Mouse (Mus musculus) gastrocnemius, postnatal 25 days (tissue): ENCODE measurements around the gene 2010005H15Rik. TPM values are rescaled to one million over a fixed set of nuclear protein-coding genes. Genes with fewer than 3 reads are reported as not detected.
"Not testable (repeated sequence)": the region's sequence is repeated elsewhere in the genome, so short reads cannot be mapped to it uniquely, and the experiment has no call there.

Experiments
- DNase-seq: peaks from one replicate; pipeline ENCODE4 v3.0.0; 2022
- long read RNA-seq, 2 experiments: library from polyadenylated mRNA; stranded (forward); transcript quantifications; one replicate each; pipeline ENCODE4 v2.0.0; 2021
- total RNA-seq, 2 experiments: library from RNA; stranded (reverse); gene quantifications; 1 replicate in 1 of 2; 2 replicates in 1 of 2; pipeline ENCODE4 v1.2.3; 2021

2010005H15Rik gene
- total RNA-seq = not detected
- long read RNA-seq, experiment 1 = 0 reads
- long read RNA-seq, experiment 2 = 0 reads

DNA sequence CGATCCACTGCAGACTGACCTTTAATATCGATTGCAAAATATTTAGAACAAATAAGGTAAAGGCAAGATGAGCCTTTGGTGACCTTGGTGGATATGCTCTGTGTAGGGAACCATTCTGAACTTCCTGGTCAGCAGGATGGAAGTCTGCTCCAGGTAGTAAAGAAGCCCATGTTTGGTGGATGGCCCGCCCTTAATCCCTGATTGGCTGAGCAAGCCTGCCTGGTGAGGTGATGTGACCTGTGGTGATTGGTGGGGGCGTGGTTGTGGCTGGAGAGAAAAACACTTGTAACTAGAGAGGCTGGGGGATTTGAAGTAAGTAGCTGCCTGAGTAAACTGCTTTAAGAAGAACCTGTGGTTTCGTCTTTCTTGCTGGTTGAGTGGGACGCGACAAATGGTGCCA is at the start of gene 2010005H15Rik:
Gene 2010005H15Rik, plus strand, starts transcription at position 301 of the 400 bp plus-strand sequence.
- DNase-seq = not testable (repeated sequence)

DNA sequence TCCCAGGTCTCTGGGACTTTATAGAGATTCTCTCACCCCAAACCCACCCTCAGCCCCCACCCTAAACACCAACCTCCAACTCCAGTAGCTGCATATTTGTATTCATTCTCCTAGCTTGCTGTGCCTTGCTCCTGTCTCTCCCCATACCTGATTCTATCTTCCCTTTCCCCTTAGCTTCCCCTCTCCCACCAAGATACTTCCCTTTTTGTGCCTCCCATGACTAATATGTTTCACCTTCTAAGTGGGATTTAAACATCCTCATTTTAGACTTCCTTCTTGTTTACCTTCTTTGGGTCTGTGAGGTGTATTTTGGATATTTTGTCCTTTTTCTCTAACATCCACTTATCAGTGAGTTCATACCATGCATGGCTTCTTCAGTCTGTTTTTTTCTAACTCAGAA is 45.2 kb upstream of the 2010005H15Rik start:
- DNase-seq = no peak

DNA sequence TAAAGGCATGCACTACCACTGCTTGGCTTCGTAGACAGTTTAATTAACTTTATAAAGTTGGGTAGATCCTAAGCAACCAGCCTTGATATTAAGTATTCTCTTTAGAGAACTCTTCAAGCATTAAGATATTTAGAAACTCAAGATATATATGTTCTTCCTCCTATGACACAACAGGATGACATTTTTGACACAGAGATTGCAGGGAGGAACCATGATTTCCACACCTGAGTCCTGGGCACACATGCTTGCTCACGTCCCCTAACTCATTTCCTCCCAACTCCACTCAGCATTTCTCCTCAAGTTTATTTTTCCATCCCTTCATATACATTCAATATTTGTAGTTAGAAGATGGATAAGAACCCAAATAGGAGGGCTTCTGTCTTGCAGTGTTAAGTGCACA is 41.4 kb upstream of the 2010005H15Rik start:
- DNase-seq = no peak

DNA sequence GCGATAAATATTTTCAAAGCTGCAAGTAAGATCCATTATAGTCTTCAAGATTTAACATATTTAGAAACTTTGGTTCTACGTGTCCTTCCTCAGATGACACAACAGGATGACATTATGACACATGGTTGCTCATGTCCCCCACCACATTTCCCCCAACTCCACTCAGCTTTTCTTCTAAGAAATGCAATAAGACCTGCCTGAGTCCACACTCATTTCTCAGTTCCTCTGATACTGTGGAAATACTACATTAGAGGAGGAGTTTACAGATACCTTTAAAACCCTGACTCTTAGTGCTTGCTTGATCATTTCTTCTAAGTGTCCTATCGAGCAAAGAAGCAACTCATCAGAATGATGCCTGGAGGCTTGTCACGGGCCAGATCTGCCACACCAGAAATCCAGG is 37.4 kb upstream of the 2010005H15Rik start, which contains the start of gene Gm5483:
Gene Gm5483, plus strand, starts transcription at position 301 of the 400 bp plus-strand sequence.
- DNase-seq = not testable (repeated sequence)

DNA sequence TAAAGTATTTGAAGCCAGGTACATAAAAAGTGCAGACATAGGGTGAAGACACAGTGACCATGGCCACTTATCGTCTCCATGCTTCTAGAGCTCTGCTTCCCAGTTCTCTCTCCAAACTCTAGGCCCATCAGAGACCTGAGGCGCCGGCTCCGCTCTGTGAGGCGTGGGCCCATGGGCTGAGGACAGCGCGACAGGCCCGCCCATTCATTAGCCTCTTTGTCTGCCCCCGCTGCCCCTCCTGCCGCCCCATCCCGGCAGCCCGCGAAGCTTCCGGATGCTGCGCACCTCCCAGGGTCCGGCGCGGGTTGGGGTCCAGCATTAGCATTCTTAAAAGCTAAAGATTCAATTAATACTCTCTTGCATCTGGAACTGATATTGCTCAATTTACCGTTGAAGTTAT is 22.0 kb upstream of the 2010005H15Rik start:
- DNase-seq = no peak

DNA sequence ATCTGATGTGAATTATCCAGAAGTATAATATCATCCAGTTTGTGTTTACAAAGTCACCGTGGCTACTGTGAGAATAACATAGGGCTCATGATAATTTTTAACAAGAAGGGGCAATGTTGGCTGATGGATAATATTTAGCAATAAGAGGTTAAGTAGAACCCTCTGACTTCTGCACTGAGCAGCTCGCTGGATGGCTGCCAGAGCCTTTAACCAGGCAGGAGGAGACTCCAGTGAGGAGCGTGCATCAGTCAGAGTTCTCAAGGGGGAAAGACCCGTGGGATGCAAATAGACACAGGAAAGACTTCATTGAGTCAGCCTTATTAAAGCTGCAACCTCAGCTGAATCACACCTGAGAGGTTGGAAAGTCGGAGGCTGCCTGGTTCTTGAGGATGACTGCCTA is 17.4 kb upstream of the 2010005H15Rik start:
- no peak for DNase-seq

DNA sequence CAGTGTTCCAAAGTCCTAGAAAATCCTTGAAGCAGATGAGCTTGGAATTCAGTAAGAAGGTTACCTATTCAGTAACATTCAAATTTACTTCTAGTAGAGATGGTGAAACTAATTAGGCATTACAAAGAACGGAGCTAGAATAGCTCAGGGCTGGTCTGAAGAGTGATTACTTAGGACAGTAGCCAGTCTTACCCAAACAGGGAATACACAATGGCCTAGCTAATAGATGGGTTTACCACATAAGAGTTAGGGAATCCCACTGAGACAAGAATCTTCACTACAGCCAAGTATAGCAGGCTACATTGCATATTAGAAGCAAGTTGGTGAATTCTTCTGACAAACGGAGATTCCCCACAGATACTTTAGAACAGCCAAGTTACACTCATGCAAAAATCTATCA is 15.6 kb upstream of the 2010005H15Rik start:
- not testable (repeated sequence) for DNase-seq

DNA sequence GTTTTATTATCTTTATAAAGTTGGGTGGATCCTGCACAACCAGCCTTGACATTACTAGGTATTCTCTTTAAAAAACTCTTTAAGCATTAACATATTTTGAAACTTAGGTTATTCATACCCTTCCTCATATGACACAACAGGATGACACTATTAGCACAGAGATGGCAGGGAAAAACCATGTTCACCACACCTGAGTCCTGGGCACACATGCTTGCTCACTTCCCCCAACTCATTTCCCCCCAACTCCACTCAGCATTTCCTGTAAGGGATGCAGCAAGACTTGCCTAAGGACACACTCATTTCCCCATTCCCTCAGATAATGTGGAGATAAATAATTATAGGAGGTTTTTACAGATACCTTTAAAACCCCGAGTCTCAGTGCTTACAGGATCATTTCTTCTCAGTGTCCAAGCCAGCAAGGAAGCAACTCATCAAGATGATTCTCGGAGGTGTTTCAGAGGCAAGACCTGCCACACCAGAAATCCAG is 11.3 kb upstream of the 2010005H15Rik start, which contains the start of gene Gm5416:
Gene Gm5416, plus strand, starts transcription at position 437 of the 487 bp plus-strand sequence.
- DNase-seq = no peak

DNA sequence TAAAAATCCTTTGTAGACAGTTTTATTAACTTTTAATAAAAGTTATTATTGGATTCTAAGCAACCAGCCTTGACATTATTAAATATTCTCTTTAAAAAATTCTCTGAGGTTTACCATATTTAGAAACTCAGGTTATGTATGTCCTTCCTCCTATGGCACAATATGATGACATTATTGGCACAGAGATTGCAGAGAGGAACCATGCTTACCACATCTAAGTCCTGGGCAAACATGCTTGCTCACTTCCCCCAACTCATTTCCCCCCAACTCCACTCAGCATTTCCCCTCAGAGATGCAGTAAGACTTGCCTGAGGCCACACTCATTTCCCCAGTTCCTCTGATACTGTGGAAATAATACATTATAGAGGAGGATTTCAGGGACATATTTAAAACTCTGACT is 39.3 kb downstream of the 2010005H15Rik start:
- DNase-seq = not testable (repeated sequence)

DNA sequence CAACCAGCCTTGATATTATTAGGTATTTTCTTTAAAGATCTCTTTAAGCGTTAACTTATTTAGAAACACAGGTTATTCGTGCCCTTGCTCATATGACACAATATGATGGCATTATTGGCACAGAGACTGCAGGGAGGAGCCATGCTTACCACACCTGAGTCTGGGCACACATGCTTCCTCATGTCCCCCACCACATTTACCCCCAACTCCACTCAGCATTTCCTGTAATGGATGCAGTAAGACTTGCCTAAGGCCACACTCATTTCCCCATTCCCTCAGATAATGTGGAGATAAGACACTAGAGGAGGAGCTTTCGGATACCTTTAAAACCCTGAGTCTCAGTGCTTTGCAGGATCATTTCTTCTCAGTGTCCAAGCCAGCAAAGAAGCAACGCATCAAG is 55.5 kb downstream of the 2010005H15Rik start, which contains the start of gene Stfa1:
Gene Stfa1, plus strand, starts transcription at position 156 of the 400 bp plus-strand sequence.
- DNase-seq = not testable (repeated sequence)

DNA sequence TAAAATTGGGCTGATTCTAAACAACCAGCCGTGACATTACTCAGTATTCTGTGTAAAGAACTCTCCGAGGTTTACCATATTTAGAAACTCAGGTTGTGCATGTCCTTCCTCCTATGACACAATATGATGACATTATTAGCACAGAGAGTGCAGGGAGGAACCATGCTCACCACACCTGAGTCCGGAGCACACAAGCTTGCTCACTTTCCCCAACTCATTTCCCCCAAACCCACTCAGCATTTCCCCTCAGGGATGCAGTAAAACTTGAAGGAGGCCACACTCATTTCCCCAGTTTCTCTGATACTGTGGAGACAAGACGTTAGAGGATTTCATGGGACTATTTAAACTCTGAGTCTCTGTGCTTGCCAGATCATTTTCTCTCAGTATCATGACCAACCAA is 67.9 kb downstream of the 2010005H15Rik start:
- no peak for DNase-seq

Other genes starting within 250 kb of the 2010005H15Rik start
- 100 to 1,000 TPM; 142 TPM for gene Kpna1, start 242.7 kb upstream of the 2010005H15Rik start, total RNA-seq
- 1 to 10 TPM; 1.5 to 2.0 TPM for gene Wdr5b, start 180.3 kb upstream of the 2010005H15Rik start, total RNA-seq
- gene Fam162a, start 149.9 kb upstream of the 2010005H15Rik start, total RNA-seq = 100 to 1,000 TPM; 115 to 131 TPM
- gene Ccdc58, start 149.8 kb upstream of the 2010005H15Rik start, total RNA-seq = 10 to 100 TPM; 27.7 to 28.4 TPM
- gene Csta1, start 90.2 kb upstream of the 2010005H15Rik start, total RNA-seq = not detected
- not detected for gene Stfa2l1, start 64.7 kb upstream of the 2010005H15Rik start, total RNA-seq
- gene Gm5483, start 37.3 kb upstream of the 2010005H15Rik start, total RNA-seq = not detected
- not detected for gene Gm5416, start 11.1 kb upstream of the 2010005H15Rik start, total RNA-seq
- not detected for gene Stfa1, start 55.5 kb downstream of the 2010005H15Rik start, total RNA-seq
- not detected for gene BC117090, start 112.9 kb downstream of the 2010005H15Rik start, total RNA-seq
- not detected for gene BC100530, start 146.3 kb downstream of the 2010005H15Rik start, total RNA-seq
- not detected for gene Stfa2, start 187.0 kb downstream of the 2010005H15Rik start, total RNA-seq
- gene Stfa3, start 233.9 kb downstream of the 2010005H15Rik start, total RNA-seq = not detected